Mouse (Mus musculus): Measurements from ENCODE around the gene Fhl2.
"Not testable (repeated sequence)": the region's sequence is repeated elsewhere in the genome, so short reads cannot be mapped to it uniquely, and the experiment has no call there.

Gene Fhl2

DNA sequence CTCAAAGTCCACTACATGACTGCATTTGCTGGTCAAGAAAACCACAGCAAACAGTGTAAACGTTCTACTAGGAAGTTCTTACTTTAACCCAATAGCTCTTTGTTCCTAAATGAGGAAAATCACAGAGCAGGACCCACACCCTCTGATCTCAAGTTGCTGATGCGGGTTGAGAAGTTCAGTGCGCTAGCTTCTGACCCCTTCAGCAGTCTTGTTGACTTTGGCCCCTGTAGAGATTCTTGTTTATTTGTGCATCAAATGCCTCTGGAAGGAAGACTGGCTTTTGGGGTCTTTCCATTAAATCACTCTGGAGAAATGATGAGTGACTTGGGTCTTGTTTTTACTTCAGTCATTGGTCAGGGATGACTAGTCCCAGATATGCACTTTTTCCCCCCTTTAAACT, 46.6 kb downstream of the Fhl2 start:
- no peak for DNase-seq (ENCODE audit: low spot score)

DNA sequence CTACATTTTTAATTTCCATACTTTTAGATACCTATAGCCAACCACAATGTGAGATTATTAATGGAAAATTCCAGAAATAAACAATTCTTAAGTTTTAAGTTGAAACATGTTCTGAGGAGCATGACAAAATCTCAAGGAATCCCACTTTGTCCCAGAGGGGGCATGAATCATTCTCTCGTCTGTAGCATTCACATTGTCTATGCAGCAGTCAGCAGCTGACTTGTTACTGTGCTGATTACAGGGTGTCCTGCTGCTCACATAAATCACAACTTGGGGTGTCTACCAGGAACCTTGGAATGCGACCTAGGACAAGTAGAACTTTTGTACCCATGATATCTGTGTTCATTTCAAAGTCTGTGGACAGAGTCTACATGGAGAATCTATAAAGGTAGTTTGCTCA, 49.3 kb downstream of the Fhl2 start:
- no peak for DNase-seq (ENCODE audit: low spot score)

DNA sequence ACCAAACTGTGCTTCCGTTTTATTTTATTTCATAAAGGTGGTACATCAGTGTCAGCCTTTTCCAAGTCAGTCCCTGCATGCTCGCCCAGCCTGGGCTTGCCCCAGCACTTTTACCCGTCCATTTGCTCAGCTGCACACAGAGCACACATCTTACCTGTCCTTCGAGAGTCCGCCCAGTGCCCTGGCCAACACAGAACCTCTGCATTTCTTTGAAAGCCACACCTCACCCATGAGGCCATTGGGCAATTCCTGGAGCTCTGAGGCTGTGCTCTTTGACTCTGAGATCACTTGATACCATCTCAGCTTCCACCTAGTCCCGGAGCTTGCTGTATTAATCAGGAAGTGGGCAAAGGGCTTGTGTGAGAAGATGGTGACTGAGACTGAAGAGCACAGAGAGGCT, 51.4 kb downstream of the Fhl2 start:
- DNase-seq (ENCODE audit: low spot score) = no peak

DNA sequence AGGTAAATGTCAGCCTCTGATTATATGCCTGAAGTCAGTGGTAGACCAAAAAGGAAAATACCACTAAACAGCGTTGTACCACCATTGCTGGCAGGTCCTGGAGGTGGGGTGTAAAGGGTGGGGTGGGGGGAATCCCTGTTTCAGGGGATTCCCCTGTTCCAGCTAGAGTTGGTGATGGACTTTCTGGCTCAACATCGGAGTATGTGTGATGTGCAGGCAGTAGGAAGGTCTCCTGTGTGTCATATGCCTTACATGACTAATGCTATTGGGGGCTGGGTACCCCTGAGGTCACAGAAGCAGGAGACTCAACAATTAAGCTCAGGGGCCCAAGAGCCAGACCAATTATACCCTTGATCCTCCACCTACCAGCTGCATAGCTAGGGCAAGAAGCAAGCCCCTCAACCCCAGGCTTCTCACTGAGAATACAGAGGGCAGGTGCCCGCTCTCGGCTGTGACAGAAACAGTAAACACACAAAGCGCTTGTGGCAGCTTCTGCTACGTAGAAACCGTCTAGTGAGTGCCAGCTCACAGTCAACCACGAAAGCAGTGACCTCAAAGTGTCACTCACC, 52.4 kb downstream of the Fhl2 start:
- no peak for DNase-seq (ENCODE audit: low spot score)

DNA sequence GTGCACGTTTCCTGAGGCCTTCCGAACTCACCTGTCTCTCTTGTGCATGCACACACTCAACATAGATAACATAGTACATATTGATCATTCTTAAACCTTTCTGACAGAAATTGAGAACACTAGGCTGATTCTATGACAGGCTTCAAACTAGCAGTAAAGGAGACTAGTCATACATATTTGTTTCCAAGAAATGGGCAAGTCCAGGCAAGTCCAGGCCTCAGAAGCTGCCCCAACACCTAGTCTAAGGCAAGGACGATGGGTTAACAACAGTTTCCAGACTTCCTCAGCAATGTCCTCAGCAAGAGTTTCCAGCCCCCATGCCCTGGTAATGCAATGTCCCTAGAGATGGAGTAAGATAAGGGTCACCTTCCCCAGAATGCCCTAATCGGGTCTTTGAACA, 53.0 kb downstream of the Fhl2 start:
- DNase-seq (ENCODE audit: low spot score) = no peak

DNA sequence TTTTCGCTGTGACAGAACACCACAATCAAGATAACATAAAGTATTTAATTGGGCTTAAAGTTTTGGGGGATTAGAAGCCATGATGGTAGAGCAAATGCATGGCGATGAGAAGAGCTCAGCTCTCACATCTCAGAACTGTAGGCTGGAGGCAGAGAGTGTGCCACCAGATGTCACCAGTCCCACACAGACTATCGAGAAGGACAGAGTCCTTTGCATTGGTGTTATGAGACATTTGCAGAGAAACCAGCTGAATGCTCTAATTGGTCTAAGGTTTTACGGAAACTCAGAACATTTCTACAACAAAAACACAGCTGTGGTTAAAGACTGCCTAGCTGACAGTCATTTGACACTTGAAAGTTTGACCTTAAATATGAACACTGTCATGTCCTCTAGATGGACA, 53.5 kb downstream of the Fhl2 start:
- no peak for DNase-seq (ENCODE audit: low spot score)

DNA sequence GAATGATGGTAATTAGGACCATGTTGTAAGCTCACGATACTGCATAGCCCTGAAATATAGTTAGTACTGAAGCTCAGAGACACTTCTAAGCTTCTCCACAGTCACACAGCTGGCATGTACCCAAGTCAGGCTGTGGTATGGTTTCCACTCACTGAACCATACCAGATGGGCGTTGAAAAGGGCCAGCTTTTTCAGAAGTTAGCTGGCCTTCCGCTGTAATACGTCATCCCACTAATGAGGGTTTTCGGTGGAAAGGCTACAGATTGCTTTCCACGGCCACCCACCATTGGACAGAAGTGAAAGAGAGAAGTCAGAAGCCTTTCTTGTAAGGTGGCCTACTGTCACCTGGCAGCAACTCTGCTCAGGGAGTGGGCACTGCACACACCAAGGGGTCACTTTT, 53.9 kb downstream of the Fhl2 start:
- no peak for DNase-seq (ENCODE audit: low spot score)

DNA sequence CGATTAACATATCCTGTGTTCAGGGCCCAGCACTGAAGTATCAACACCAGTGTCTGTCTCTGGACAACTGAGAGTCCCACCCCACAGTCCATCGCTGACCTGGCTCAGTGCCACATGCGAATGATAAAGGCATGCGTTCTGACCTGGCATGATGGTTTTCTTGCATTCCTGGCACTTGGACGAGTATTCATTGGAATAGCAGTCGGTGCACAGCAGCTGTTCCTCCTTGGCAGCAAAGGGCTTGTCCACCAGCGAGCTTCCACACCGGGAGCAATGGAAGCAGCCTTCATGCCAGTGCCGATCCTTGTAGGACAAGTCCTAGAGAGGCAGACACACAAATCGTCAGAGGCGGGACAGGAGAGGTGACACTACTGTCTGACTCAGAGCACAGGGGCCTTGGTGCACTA, 55.2 kb downstream of the Fhl2 start:
- DNase-seq (ENCODE audit: low spot score) = peak; percentile 29

DNA sequence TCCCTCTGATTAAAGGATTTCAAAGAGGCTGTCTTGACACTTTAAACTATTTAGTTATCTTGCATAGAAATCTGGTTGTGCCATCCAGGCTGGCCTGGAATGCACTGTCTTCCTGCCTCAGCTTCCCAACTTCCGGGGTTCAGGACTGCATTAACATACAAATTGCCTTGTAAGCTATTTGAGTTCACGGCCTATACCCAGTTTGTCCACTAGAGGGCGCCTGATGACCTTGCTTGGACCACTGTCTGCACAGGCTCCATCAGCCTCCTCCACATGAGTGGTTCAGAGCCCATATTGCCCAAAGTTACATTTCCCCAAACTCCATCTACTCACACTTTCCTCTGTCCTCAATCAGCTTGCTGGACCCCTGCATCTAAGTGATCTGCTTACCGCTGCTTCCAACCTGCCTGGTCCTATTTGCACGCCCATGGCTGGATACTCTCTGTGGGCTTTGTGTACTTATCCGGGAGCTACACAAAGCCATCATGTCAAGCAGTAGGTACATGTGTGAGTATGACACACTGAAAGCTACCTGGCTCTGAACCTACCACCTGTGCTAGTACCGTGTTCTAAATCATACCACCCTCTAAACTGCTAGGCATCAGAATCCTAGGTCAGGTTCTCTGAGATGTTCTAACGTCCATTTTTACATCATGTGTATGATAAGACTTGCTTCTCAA, 57.1 kb downstream of the Fhl2 start:
- peak; percentile 90 for DNase-seq (ENCODE audit: low spot score)

DNA sequence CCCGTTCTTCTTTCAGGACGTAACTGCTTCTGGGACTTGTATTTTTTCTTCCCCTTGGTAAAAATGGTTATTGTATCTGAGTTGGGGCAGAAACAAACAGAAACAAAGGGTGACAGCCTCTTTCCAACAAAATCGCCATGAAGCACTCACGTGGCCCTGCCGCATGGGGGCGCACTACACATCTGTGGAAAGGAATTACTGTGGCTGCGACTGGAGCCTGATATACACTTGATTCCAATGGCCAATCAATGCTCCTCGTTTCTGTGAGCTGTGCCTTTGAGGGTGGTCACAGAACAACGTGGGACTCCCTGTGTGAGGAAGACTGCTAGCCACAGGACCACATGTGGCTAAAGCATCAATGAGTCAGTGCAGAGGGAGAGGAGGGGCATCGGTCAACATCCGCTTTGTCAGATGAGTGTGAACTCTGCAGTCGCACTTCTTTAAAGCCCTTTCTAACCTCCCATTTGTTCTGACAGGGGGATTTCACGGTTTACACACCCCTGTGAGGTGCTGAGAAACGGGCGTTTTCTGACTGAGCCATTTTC, 58.4 kb downstream of the Fhl2 start:
- DNase-seq (ENCODE audit: low spot score) = no peak

DNA sequence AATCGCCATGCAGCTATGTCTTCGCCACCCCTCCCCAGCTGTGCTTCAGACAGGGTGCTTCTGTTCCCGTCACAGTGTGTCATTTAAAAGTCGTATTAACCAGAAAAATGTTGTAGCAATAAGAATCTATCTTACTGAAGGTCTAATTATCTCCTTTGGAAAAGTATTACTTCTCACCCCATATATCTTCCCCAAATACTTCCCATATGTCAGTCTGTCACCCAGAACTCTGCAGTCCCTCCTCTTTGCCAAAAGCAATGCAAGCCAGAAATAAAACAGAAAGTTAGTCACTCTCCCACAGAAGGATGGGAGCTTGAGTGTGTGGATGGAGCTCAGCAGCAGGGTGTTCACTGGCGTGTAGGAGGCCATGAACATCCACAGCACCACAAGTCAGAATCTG, 59.5 kb downstream of the Fhl2 start:
- no peak for DNase-seq (ENCODE audit: low spot score)

DNA sequence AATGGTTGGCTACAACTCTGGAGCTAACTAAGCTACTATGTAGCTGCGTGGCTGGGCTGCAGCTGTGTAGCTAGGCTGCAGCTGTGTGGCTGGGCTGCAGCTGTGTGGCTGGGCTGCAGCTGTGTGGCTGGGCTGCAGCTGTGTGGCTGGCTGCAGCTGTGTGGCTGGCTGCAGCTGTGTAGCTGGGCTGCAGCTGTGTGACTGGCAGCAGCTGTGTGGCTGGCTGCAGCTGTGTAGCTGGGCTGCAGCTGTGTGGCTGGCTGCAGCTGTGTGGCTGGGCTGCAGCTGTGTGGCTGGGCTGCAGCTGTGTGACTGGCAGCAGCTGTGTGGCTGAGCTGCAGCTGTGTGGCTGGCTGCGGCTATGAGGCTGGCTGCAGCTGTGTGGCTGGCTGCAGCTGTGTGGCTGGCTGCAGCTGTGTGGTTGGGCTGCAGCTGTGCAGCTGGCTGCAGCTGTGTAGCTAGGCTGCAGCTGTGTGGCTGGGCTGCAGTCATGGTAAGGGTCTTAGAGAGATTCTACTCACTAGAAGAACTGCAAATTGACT, 60.2 kb downstream of the Fhl2 start:
- not testable (repeated sequence) for DNase-seq (ENCODE audit: low spot score)

DNA sequence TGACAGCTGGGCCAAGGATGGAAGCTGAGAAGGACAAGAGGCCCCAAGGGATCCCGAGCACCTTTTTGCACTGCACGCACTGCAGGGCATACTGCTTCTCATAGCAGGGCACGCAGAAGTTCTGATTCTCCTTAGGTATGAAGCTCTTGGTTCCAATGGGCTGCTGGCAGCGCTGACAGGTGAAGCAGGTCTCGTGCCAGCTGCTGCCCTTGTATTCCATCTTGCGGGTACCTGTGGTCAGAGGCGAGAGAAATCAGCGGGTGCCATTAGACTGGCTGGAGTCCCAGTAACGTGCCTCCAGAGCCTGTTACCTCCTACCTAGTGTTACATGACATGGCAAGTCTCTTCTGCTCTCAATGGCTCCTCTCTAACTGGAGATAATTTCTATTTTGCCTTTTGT, 65.2 kb downstream of the Fhl2 start:
- no peak for DNase-seq (ENCODE audit: low spot score)

DNA sequence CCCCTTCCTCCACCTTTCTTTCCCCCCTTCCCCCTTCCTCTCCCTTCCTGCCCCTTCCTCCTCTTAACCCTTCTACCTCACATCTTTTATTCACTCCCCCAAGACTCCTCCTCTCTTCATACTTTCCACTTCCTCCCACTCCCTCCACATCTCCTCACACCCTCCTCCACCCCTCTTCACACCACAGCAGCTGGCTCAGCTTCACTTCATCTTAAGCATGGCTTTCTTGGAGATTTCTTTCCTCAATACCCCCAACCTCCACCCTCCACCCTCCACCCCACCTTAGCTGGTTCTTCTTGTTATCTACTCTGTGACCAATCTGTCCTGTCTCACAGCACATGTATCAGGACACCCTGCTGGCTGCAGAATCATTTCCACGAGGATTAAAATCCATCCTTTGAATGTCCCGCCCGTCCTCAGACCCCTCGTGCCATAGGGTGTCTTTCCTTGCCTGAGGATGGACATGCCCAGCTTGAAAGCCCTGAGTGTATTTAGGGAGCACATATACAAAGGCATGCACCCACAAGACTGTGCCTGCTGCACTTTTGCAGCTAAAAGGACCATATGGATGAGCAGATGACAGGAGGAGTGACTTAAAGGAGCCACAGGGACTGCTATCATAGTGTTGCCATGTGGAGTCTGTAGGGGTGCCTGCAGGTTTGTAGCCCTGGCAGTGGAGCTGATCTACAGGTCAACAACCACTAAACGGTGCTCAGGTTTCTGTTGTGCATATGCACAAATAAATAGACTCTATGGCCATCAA, 66.4 kb downstream of the Fhl2 start:
- no peak for DNase-seq (ENCODE audit: low spot score)

DNA sequence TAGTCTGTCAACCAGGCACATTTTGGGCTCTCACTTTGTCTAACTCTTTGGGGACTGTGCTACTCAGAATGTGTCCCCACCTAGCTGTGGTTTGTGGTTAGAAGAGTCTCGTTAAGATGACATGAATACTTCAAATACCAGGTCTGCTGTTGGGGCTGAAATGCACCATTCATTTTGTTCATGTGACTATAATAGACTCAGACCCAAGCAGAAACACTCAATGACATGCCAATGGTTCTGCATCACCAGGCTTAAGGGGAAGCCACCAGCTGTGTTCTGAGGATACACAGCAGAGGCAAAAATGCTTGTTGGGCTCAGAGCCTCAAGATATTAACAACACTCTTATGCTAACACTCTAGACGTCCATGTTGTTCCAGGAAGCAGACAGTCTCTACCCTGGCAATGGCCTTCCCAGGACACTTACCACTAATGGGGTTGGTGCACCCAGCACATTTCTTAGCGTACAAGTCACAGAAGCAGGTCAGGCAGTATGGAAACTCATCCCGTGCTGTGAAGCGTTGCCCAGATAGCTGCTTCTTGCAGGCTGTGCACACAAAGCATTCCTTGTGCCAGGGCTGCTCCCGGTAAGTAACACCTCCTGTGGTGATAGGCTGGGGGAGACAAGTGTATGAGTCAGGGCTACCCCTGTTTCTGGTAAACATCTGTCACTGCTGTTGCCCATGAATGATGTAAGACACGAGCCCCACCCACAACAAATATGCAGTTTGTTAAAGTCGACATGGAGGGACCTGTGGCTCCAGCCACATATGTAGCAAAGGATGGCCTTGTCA, 68.8 kb downstream of the Fhl2 start:
- DNase-seq (ENCODE audit: low spot score) = no peak

DNA sequence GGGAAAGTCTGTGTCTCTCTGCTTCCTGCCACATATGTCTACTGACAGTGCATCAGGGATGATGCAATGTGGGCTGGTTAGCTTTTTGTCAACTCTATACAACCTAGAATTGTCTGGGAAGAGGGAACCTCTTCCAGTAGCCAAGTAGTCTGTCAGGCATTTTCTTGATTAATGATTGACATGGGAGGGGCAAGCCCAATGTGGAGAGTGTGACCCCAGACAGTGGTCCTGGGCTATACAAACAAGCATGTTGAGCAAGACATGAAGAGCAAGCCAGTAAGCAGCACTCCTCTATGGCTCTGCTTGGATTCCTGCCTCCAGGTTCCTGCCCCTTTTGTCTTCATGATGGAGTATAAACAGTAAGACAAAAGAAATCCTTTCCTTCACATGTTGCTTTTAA, 69.6 kb downstream of the Fhl2 start:
- DNase-seq (ENCODE audit: low spot score) = no peak

DNA sequence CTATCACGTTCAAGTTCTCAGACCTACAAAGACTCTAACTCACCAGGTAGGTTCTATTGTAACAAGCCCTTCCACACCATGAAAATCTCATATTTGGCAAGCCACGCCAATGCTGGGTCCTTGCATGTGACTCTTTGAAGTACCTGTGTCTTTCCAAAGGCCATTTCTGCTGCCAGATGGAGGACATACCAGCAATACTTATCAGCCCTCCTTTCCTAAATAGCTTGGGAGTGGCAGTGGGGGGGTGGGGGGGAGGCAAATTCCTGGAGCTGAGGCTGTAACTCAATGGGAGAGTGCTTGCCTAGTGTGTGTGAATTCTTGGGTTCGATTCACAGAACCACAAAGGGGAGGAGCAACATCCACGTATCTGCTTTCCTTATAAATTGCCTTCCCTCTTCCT, 72.1 kb downstream of the Fhl2 start:
- DNase-seq (ENCODE audit: low spot score) = no peak

DNA sequence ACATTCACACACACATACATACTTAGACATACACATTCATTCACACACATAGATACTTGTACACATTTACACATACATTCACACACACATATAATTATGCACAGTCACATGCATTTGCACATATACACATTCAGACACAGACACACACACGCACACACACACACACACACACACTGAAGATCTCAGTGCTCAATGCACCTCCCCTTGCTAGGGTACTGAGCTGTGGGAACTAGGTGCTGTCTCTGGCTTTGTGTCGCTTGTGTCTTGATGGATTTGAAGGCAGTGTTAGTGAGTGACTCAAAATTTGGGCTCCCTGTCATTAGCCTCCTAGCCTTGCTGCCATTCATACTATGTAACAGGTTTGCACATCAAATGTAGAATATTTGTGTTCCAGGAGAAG, 74.2 kb downstream of the Fhl2 start:
- no peak for DNase-seq (ENCODE audit: low spot score)

DNA sequence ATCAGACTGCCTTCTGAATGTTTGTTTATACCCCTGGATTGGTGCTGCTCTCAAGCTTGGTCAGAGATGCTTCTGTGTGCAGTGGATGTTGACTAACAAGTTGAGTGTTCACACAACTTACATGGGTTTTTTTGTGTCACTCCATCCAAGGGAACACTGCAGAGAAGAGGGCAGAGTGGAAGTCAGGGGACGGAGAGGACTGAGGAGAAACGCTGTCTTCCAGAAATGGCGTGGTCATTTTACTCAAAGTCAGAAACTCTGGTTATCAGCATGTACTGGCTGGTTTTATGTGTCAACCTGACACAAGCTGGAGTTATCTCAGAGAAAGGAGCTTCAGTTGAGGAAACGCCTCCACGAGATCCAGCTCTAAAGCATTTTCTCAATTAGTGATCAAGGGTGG, 75.8 kb downstream of the Fhl2 start:
- no peak for DNase-seq (ENCODE audit: low spot score)

DNA sequence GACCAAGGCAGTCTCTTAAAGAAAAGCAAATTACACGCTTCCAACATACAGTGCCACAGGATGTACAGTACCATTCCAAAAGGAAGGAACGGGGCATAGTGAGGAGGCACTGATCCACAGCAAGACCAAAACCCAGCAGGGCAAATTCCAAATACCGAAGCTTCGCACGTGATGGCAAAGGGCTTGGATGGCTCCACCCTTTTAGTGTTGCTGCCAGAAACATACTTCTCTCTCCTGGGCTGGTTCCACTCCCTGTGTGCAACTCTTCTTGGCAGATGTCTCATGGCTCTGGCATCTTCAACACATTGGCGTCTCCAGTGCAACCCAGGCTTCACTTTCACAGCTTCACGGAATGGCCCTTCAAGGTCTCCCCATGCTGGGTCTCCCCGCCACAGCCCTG, 79.3 kb downstream of the Fhl2 start:
- no peak for DNase-seq (ENCODE audit: low spot score)

DNA sequence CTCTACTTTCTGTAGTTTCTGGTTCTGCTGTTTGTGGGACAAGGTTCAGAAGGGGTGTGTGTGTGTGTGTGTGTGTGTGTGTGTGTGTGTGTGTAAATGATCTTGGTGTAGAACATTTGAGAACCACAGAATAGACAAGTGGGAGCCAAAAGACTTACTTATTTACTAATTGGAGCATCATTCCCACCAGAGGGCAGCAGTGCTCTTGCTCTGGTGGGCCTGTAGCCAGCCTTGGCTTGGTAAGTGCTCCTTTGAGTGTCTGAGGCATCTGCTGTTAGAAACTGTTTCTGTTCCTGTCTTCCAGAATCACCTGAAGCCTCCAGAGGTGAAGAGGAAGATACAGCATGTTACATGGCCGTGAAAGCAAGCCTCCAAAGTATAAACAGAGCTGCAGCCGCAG, 83.9 kb downstream of the Fhl2 start:
- DNase-seq (ENCODE audit: low spot score) = peak; percentile 73

DNA sequence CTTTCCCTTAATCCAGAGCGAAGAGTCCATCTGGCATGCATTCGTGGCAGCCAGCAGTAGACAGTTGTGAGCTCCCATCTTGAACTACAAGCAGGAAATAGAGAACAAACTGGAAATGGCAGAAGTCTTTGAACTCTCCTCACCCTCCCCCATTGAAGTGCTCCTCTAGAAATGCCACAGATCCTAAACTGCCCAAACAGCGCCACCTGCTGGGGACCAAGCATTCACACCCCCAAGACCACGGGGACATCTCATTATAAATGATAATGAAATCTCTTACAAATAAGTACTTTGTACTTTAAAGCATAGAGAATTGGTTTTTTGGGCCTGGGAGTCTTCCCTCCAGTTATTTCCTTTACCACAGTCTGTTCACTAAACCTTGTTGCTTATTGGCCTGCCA, 86.2 kb downstream of the Fhl2 start:
- DNase-seq (ENCODE audit: low spot score) = peak; percentile 64

Data from MN1 (cell line).